Mouse (Mus musculus) kidney, postnatal 10 days (tissue): ENCODE measurements around the gene Renbp.

Experiments used
- DNase-seq: peaks from one replicate; pipeline ENCODE4 v3.0.0; 2021; ENCODE audit warnings: mixed read lengths

The Renbp gene

GRCm38 (mm10) chrX:73930402-73931062 is at the start of gene Renbp:
Gene Renbp (minus strand): TSS chrX:73930850.
- peak; percentile 87 for DNase-seq

DNA sequence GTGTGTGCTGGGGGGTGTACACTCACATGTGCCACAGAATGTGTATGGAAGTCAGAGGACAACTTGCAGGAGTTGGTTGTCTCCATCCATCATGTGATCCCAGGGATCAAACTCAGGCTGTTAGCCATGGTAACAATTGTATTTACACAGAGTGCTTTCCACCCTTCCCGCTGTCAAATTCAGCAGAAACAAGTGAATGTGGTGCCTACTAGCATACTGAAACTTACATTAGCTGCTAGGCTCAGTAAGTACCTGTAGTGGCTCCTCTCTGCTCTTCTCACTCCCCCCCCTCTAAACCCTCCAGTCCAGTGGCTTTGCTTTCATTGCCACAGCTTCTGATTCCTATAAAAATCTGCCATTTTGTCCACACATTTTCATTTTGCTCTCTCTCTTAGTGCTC is 47.1 kb upstream of the Renbp start:
- no peak for DNase-seq

DNA sequence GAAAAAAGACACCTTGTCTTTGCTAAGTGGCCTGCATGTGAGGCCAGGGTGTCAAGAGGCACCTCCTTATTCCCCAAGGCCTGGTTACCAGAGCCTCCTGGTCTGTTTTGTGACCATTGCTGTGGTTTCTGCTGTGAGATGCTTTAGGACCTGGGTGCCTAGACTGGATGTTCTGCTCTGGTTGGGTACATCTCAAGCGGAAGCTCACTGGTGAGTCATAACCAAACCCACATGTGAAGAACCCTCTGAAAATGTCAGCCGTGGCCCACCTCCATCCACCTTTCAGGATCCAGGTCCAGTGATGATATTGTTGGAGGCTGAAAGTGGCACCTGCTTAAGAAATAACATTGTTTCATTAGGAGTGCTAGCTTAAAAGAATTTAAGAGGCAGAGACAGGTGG is 45.6 kb upstream of the Renbp start:
- DNase-seq: no peak

GRCm38 (mm10) chrX:73972774-73973173 is 42.1 kb upstream of the Renbp start:
- no peak for DNase-seq

DNA sequence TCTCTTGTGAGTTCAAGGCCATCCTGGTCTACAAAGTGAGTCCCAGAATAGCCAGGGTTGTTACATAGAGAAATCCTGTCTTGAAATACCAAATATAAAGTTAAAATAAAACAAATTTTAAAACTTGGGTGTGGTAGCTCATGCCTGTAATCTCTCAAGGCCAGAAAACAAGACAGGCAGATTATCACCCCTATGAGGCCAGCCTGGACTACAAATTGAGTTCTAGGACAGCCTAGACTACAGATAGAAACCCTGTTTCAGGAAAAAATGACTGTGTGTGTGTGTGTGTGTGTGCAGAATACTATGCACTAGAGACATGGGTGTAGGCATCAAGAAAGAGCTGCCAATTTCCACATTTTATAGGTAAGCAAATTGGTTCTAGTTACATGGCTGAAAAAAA is 40.1 kb upstream of the Renbp start:
- DNase-seq: no peak

DNA sequence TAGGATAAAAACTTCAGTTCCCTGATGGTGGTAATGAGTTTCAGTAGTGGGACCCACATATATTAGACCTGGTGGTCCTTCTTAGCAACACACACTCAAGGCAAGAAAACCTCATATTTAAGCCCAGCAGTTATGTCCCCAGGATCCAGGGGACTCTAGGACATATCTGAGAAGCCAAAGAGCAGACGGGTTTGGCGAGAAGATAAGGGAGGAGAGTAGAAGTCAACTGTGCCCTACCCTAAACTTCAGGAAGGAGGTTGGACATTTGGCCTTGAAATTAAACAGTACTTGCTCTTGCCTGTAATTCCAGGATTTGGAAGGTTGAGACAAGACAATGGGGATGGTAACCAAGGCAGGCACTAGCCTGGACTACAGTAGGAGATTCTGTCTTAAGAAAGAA is 39.1 kb upstream of the Renbp start:
- DNase-seq: no peak

DNA sequence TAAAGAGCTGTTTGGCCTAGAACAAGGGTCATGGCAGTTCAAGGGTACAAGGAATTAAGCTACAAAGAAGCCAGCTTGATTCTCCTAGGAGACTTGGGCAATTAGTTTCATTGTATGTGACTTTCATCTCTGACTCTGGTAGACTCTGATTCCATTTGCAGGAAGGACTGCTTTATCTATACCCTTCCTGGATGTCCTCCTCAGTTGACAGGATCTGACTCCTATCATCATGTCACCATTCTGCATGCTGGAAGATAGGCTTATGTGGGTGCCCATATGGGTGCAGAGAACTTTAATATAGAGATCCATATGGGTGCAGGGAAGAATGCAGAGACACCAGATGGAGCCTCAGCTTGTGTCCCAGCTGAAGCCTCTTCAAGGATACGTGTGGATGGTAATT is 38.5 kb upstream of the Renbp start:
- DNase-seq: no peak

DNA sequence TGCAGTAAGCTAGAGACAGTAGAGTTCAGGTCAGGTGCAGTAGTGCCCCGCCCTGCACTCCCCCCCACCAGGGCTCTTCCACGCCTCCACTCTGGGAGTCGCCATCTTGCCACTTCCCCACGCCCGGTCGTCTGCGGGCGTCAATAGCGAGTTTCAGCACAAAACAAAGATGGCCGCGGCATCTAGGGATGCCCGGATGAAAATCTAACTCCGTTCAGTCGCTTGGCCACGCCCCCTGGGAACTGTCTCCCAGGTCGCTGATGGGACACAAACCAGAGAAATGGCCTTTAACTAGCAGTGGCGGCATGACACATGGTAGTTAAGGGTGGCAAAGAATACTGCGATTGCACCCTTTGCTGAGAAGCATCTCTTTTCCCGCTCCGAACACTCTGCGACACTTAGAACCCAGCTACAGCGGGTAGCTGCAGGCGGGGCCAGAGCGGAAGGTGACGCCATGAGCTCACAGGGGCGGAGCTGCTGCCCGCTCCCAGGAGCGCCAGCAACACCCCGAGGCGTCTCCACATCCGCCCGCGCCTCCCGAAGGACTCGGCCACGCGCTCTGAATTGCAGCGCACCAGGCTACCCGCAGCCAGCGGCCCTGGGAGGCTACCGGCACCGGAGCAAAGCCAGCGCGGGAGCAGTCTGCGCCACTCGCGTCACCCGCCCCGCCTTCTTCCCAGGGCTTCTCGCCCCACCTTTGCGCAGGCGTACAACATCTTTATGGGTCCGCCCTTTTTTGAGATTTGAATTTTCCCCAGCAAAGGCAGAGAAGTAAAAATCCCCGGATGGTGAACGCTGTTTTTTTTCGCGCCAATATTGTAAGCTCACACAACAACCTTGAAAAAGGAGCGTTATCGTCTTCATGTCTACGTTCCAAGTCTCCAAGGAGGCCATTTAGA is 36.8 kb upstream of the Renbp start:
- DNase-seq: peak; percentile 93

- DNase-seq: peak; percentile 93
These were observed 35.9 kb upstream of the Renbp start, which contains the start of gene Hcfc1 for GRCm38 (mm10) chrX:73966248-73967176. Gene Hcfc1 (minus strand): TSS chrX:73966357.

DNA sequence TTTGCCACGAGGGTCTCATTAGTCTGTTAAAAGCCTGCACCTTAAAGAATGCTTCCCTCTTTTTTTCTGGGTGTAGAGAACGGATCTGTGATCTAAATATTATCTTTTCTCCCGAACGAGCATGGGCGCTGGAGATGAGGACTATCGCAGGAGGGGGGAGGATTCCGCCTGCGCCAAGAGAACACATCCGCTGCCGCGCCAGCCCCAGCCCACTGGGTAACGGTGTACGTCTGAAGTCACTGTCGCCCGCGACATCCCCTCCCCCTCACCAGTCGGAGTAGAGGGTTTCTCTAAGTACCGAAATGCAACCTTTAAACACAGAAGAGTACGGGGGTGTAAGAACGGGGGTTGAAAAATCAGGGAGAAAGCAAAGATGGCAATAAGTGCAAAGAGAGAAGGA is 34.7 kb upstream of the Renbp start:
- peak; percentile 67 for DNase-seq

- DNase-seq: peak; percentile 14
These were observed 33.7 kb upstream of the Renbp start for GRCm38 (mm10) chrX:73964363-73964762.

- no peak for DNase-seq
These were observed 24.3 kb upstream of the Renbp start for GRCm38 (mm10) chrX:73954988-73955387.

DNA sequence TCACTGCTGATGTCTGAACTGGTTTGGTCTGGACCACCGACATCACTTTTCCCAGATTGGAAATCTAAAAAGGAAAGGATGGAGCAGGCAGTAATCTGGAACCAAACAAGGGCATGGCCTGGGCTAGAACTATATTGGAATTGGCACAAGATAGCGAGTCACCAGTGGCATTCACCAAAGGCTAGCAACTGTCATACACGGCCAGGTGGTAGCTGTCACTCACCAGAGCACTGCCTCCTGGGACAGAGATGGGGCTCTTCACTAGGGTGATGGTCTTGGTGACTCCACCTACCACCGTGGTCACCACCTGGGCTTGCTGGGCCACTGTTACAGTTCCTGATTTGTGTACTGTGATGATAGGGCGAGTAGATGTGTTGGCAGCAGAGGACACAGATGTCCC is 22.0 kb upstream of the Renbp start:
- DNase-seq: no peak

DNA sequence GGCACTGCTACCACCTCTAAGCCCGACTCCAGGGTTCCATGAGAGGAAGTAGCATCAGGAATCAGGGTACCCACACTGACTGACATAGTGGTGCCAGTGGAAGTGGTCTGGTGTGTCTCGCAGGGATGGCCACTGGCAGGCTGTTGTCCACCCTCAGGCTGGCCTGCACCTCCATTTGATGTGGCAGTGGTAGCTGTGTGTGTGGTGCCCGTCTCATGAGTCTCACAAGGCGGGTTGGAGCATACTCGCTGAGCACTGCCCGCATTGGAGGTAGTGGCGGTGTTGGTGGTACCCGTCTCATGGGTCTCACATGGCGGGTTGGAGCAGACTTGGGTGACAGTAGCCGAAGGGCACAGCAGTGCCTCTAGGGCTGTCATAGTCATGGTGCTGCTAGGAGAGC is 18.7 kb upstream of the Renbp start:
- no peak for DNase-seq

- DNase-seq: peak; percentile 63
These were observed 18.0 kb upstream of the Renbp start for GRCm38 (mm10) chrX:73948647-73949046.

DNA sequence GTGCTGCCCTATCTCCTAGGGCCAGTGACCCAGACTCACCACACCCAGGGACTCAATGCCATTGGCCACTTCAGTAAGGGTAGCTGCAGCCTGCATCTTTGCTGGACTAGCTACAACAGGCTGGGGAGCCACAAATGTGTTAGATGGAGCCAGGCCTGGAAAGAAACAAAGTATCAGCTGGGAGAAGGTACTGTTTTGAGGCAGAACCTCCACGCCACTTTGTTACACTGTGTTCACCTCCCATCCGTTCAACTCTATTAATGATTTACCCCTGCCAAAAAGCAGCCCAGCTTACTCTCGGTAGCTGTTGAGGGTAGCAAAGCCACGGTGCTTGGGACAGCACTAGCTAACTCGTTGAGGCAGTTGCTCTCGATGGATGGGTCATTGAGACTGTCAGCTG is 16.2 kb upstream of the Renbp start:
- DNase-seq: no peak

DNA sequence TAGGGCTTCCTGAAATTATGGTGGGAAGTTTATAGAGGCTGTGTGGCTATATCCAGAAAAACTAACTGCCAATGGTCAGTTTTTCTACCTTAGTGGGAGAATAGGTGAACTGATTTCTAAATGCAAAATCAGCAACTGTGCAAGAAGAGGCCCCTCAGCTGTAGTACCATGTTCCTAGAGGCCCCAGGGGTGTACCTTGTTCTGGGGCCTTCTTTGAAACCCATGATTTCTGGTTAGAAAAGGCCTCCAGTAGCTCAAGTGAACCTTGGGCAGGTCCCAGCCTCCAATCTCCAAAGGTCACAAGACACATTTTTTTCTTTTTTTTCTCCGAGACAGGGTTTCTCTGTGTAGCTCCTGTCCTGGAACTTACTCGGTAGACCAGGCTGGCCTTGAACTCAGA is 11.6 kb upstream of the Renbp start:
- no peak for DNase-seq

- DNase-seq: no peak
These were observed 11.2 kb upstream of the Renbp start for GRCm38 (mm10) chrX:73941860-73942259.

DNA sequence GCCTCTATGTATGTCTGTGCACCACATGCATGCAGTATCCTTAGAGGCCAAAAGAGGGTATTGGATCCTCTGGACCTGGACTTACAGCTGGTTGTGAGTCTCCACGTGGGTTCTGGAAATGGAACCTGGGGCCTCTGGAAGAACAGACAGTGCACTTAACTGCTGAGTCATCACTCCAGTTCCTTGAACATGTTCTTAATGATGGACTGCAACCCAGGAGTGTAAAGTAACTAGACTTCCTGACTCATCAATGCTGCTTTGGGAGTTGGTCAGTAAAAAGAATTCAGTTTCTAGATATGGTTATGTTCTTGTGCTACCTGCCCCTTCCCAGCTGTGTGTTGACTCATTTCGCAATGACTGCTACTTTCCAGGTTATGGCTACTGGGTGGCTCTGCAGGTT is 1.2 kb upstream of the Renbp start:
- no peak for DNase-seq

DNA sequence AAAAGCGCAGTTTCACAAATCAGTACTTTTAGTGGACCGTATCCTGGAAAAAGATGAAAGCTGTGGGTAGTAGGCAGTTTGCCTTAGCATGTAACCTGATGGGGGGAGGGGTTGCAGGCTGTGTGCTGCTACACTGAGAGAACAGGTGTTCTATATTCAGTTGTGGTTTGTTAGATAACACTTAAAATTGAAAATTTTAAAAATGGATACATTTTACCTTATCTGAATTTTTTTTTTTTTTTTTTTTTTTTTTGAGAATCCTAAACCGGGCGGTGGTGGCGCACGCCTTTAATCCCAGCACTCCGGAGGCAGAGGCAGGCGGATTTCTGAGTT is 8.1 kb downstream of the Renbp start:
- no peak for DNase-seq

DNA sequence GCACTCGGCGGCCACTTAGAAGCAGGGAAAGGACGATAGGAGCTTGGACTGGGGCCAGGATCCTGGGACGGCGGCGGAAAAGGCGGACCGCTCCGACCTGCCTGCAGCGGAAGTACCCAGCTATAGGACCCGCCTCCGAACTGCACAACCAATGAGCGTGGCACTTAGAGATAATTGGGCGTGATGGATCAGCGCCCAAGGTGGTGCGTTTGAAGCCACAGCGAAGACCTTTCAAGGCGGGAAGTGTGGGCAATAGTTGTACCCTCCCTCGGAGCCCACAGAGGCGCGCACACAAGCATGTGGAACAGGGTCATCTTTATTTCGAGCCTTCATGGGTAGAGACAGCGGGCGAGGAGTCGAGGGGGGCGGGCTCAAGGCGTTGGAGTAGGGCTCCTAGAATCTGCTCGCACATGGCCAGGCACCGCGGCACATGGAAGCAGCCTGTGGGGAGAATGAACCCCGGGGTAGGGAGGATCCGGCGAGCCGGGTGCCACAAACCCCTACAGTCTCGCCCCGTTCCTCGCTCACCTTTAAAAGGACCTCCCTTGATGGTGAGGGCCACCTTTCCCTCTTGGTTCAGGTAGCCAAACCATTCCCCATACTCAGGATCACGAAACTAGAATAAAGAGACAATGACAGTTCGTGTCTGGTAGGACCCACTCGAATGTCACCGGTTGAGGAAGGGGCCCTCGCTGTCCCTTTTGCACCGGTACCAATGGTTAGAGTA is 8.7 kb downstream of the Renbp start, which contains the start of the genes Arhgap4 and Naa10:
TSS of gene Arhgap4 (minus strand) at position 48 of the 727 bp plus-strand sequence.
TSS of gene Naa10 (minus strand) at position 122 of the 727 bp plus-strand sequence.
- peak; percentile 93 for DNase-seq

DNA sequence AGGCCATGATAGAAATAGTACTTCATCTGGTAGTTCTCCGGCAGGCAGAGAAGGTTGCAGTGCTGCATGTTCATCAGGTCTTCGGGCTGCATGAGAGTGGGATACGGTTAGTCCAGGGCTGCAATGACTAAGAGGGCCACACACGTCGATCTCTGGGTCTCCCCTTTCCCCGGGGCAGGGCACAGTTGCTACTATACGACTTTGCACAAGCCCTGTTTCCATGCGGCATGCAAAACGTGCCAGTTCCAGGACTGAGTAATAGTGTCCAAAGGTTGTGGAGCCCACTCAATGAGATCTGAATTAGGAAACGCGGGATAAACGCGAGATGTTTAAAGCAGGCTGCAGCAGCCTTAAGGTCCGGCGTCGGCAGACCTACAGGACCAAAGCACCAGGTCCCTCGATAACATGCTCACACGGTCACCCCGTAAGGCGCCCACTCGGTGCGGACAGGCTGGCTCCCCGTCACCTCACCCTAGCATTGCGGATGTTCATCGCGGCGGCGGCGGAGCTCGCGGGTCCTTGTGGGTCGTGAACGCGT is 9.3 kb downstream of the Renbp start:
- DNase-seq: no peak
